Mouse (Mus musculus) urinary bladder, adult 2 months (tissue): Measurements from ENCODE around the gene Tcp11. TPM values are rescaled to one million over a fixed set of nuclear protein-coding genes. Genes with fewer than 3 reads are reported as not detected.

Experiments used
- DNase-seq: peaks from one replicate; pipeline ENCODE4 v3.0.0; 2022; ENCODE audit warnings: low spot score
- polyA plus RNA-seq: library from polyadenylated mRNA; depleted of rRNA; stranded (reverse); fragments of >200 nt; gene quantifications from 2 replicates; pipeline ENCODE4 v1.2.3, GENCODE M21; 2012

Tcp11 gene
- polyA plus RNA-seq, 1 experiment, result 0.43 TPM

DNA sequence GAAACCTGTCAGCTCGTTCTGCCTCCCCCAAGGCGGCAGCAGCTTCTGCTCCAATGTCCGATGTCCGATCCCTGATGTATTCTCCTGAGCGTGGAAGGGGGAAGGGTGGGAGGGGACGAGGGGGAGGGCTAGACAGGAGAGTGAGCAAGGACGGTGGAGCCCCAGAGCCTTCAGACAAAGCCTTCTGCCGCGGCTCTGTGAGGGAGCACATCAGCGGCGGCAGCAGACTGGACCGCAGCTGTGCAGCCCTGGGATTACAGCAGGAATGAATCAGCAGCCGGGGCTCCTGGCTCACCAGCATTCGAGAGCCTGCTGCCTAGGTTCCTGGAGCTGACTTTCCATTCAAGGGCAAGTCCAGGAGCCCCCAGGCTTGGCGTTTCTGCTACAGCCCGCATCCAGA, 39.8 kb downstream of the Tcp11 start:
- no peak for DNase-seq

DNA sequence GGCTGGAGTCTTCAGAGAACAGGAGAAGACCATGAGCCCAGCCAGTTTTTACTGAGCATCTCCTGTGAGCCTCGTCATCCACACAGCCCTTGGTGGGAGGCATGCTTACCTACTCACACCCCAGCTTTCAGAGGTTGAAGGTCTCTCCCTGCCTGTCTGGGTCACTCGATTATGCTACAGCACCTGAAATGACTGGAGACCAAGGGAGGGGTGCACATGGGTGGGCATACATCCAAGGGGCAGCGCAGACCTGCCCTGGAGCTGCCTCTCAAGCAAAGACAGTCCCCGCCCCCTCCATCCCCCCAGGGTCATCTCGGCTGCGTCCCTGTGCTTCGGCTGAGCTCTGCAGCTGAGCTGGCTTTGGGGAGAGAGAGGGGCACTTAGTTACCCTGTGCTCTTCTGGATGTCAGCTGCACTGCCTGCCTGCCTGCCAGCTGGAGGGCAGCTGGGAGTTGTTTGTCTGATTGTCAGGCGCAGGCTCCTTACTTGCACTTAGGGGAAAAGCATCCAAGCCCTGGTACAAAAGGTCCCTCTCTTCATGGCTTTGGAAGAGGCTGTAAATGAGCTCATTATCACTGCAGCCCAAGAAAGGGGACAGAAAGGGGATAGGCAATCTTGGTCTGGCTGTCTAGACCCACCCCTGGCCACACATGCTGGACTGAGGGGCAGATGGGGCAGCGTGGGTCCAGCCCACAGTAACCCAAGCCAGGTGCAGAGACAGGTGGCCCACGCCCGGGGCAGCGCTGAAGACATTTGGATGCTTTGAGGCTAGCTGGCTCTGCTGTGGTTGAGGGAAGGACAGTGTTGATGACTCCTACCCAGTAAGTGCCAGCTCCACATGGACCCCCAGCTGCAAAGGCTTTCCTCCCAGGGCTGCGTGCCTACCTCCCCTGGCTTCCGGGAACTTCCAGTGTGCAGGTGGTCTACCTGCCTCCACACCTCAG, 43.4 kb downstream of the Tcp11 start:
- DNase-seq, result no peak

DNA sequence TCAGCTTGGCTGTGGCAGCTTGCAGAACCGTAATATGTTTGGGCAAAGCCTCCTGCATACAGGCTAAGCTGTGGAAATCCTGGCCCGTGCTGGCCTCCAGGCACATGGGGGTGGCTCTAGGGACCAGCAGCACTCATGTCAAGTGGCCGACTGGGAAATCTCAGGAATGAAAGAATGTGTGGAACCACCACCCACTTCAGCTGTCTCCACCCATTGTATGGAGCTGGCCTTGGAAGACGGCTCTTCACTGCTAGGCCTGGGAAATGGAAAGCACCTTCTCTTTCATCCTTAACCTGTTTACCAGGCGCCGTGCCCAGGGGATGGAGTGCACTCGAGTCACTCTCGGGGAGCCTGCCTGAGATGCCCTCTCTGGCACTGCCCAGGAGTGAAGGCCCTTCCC, 45.5 kb downstream of the Tcp11 start:
- DNase-seq, result no peak

DNA sequence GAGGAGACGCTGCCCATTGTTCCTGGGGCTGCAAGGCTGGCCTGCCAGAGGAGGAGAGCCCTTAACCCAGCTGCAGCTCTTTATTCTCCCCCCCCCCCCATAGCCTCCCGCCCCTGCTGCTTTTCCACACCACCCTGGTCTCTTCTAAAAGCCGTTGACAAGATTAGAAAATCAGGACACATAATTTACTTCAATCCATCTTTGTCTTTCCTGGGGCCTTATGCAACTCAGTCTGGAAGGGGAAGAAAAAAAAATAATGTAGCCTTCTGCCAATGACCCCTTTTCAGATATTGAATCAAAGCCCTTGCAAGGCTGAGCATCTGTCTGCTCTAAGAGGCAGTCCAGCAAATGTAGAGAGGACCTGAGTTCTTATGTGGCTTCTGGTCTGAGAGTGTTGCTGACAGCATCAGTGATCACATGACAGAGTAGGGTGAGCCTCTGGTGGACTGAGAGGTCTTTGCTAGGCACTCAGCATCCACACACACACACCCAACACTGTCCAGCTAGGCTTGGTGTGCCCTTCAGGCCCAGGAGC, 47.3 kb downstream of the Tcp11 start:
- DNase-seq, result no peak

DNA sequence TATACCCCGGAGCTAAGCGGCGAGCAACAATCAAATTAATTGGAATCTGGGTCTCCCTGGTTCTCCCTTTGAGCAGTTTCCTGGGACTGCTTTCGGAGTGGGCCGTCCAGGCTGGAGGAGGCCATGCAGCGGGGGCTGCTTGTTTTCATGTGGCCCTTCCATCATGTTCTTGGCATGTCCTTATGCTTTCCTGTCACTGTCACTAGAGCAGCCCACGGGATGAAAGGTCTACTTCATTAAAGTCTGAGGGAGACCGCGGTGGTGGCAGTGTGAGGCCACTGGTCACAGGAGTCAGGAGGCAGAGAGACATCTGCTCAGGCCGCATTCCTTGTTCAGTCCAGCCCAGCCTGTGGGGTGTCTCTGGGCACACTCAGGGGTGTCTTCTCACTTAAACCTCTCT, 48.2 kb downstream of the Tcp11 start:
- no peak for DNase-seq

DNA sequence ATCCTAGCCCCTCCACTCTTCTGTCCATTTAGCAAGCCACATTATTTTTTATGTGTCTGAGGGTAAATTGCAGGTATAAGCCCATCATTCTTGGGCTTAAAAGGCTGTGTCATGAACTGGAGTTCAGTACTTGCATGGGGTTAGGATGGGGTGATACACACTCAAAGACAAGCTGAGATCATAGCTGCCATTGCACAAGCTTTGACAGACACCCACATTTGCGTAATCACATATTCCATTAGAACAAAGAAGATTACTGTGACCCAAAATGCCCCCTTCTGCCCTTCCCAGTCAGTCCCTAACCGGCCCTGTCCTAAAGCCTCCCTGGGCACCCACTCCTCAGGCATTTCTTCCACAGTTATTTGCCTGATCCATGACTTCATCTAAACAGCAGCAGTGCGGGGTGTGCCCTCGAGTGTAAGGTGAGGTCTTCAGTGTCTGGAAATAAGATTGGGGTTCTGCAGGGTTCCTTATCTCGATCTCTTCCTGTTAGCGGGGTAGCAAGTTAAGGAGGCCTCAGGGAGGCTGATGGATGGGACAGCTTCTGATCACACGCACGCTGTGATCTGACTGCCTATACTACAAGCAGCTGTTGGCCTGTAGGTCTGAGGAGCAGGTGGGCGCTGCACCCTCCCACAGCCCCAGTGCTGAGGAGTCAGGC, 49.0 kb downstream of the Tcp11 start:
- DNase-seq, result no peak

DNA sequence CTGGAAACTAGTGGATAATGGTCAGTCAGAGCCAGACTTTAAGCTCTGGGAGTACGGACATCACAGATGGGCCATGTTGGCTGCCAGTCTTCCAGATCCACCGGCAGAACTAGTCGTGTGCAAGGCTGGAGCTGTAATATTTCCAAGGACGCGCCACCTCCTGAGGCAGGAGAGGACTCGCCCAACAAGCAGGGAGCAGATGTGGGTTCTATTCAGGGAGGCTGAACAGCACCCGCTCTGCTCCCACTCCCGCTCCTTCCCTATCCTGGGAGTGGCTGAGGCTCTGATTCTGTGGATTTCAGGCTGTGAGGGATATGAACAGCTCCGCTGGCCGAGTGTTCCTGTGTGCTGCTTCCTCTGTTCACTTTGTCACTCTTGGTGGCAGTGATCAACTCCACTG, 50.0 kb downstream of the Tcp11 start:
- DNase-seq, result no peak

DNA sequence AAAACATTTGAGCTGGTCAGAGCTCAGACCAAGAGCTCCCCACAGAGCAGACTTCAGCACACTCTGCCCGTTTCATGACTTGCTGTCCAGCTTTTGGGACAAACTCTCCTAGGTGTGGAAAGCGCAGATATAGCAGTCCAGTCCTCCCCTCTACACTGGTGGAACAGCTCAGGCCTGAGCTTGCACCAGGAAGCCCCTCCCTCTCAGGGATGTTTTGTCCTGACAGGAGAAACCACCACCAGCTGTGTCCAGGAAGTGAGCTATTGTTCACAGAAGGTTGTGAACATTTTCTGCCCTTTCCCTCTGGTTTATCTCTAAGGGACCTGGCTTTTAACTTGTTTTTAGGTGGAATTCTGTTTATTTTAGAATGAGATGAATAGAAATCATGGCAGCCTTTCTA, 51.1 kb downstream of the Tcp11 start:
- DNase-seq, result no peak

DNA sequence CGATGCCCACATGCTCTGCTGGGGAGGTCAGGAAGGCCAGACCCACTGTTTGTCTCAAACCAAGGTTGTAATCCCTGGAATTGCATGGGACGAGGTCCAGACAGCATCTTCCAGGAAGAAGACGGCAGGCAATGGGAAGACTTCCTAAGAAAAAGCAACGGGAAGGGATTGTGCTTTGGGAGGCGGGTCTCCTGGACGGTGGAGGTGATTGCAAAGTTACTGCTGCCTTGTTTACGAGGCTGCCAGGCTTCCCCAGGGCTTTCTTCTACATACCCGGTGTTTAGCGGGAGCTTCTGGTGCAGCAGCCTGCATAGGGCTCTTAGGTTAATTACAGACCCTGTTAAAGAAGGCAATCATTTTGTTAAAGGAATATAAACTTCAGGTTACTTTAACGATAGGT, 52.2 kb downstream of the Tcp11 start:
- DNase-seq, result no peak

DNA sequence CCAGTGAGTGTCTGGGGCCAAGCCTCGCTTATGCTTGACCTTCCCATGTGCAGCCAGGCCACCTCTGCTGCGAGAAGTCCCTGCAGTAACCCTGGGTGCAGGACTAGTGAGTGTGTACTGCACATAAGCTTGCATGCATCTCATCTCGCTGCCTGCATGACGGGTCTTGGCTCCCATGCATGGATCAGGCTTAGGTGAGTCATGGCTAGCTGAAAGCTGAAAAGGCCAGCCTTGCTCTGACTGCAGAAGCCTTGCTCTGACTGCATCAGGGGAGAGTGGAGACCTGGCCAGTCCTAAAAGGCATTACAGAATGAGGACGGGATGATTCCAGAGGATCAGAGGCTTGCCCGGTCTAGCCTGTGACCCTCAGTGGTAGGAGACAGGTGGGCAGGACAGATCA, 53.2 kb downstream of the Tcp11 start:
- DNase-seq, result no peak

DNA sequence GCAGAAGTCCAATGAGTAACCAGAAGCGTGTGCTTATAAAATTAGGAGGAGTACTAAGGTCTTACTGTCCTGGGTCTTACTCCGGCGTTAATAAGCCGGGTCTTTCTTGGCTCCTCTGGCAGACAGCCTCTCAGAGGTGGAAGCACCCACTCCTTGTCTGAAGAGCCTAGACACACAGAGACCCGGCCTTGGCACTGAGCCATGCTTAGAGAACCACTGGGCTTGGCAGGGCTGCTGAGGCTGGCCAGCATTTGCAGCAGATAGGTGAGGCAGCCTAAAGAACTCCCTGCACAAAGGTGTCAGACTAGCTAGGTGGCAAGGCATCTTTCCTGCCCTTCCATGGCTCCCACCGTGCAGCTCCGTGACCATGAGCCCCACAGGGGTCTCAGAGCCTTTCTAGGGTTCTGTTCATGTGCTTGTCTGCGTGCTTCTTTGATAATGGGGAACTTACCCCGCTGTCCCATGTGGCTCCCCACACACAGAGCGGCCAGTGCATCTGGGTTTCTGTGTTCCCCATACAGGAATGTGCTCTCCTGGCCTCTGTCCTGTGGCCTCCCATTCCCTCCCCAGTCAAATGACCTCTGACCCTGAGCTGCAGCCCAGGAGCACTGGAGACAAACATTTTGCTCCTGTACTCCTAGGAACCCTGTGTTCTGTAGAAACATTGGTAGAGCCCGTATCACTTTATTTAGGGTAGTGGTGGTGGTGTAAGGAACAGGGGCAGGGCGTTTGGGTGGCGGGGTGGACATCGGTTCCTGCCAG, 54.1 kb downstream of the Tcp11 start:
- no peak for DNase-seq

DNA sequence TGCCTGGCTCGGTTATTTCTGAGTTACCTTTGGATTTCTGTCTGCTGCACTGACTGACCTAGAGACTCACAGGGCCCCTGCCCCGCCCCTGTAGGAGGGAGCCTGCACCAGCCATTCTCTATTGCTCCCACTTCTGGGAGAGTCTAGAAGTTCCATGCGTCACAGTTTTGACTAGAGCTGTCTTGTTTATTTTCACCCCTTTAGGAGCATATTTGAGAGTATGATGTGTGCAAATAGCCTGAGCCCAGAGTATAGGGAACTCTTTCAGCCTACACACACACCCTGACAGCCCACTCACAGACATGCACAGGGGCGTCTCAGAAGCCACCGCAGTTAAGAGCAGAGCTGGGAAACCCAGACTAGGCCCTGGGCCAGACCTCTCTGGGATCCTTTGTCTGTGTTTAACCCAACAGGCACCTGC, 54.9 kb downstream of the Tcp11 start:
- no peak for DNase-seq

DNA sequence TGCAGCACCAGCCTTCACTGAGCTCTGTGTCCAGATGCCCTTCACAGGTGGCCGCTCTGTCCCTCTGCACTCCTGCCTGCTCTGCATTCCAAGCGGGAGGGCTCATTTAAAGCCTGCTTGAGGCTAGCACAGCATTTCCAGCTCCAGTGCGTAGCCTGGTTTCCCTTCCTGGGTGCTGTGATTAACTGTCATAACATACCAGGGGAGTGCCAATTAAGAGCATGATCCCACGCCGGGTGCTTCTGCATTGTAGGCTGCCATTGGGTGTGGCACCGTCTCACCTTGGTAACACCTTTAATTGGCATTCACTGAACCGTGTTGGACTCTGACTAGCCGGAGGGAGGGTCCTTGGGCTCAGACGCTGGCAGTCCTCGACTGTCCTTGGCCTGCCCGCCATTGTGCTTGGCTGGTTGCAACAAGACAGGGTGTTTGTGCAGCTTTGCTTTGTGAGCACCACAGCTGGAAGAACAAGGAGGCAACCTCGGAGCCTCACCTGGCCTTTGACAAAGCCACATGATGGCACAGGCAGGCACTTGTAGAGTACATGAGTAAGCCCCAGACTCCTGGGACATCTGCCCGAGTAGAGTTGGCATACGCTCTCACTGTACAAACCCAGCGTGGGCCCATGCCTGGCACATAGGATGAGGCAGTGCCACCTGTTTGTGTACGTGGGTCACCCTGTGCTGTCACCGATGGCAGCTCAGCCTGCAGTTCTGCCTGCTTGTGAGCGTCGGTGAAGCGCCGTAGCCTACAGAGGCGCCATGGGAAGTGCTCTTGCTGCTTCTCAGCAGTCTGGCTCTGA, 57.4 kb downstream of the Tcp11 start:
- no peak for DNase-seq

DNA sequence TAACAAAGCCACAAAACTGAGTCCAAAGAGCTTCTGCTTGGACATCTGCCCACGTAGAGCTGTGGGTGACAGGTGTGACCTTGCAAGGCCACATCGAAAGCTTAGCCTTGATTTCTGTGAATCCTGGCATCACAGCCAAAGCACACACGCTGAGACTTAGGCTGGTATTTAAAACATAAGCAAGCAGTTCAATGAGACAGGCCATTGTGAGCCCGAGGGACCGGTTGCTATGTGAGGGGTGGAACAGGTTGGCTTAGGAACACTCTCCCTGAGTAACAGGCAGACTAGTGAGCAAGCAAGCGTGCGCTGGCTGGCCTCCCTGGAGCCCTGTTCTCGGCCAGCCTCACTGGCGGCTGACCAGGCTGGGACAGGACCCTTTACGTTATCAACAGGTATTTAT, 58.5 kb downstream of the Tcp11 start:
- no peak for DNase-seq

DNA sequence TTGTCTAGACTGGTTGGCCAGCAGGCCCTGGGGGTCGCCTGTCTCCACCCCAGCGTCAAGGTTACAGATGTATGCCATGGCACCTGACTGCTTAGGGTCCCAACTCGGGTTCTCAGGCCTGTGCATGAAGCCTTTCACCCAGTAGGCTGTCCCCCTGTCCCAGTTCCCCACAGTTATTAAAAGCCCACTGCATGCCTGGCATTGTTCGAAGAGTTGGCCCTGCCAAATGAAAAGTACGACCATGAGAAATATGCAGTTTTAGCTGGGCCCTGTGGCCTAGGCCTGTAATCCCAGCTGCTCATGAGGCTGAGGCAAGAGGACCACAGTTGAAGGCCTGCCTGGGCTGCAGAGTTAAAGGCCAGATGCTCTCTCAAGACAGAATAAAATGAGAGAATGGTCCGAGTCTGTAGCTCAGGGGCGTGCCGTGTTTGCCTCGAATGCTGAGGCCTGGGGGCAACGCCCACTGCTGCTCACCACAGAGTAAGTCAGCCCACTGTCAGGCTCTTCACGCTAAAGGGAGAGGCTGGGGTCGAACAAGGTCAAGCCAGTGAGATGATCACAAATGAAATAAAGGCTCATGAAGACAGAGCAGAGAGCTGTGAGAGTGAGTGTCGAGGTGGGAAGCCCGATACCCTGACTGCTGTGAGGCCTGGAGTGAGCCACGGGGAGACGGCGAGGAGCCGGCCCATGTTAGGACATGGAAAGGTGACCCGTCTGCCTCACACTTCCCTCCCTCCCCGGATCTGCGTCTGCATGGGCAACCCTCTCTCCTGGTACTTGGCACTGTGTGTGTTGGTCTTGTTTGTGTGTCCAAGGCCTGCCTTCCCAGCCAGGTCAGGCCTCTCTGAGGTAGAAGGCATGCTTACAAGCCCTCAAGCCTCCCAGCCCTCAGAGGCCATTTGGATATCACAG, 60.4 kb downstream of the Tcp11 start:
- DNase-seq, result no peak

DNA sequence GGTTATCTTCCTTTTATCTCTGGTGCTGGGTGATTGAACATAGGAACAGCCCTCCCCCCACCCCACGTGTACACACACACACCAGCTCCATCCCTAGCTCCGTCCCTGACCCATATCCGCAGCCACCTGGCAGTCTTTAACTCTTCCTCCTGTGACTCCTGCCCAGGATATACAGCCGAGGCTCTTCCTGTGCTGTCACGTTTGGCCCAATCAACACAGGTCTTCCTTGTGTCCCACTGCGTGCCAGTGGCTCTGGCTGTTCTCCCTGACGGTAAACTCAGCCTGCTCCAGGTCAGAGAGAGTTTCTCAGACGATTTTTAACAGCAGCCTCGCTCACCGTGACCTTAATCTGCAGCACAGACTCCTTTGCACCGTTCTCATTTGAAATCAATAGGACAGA, 61.7 kb downstream of the Tcp11 start:
- no peak for DNase-seq

DNA sequence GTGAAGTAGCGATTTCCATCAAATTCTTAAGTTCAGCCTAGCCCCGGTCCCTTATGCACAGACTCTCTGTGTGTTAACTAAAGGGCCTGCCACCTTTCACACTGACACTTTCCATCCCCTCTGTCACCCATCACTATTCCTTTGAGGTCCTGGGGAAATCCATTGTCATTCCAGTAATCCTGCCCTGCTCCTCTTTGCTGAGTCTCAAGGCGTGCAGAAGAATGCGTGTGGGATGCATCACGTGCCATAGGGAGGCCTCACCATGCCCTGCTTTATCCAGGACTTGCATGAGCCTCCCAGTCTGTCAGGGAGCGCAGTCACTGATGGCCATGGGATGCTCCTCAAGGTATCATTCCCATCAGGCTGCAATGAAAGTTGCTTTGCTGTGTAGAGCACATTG, 62.1 kb downstream of the Tcp11 start:
- no peak for DNase-seq
